Mouse (Mus musculus) lung, postnatal 4 days (tissue): ENCODE results near the gene Banp.

ENCODE experiments used
- DNase-seq, 2 experiments: peaks; one replicate each; pipeline ENCODE4 v3.0.0; 2021

Banp gene

DNA sequence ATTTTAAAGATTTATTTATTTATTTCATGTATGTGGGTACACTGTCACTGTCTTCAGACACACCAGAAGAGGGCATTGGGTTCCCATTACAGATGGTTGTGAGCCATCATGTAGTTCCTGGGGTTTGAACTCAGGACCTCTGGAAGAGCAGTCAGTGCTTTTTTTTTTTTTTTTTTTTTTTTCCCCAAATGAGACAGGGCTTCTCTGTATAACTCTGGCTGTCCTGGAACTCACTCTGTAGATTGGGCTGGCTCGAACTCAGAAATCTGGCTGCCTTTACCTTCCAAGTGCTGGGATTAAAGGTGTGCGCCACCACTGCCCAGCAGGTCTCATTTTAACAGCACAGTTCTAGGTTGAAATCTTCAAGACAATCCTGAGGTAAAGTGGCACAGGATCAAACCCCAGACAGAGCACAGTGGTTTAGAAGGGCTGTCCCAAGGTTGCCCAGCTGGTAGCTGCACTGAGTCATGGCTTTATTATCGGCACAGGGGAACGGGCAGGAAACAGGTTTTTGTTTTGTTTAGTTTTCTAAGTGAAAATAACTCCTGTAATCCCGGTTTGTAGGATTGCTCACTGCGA, at the start of gene Banp:
Gene Banp, plus strand, starts transcription at position 529 of the 579 bp plus-strand sequence.
- DNase-seq, result no peak

DNA sequence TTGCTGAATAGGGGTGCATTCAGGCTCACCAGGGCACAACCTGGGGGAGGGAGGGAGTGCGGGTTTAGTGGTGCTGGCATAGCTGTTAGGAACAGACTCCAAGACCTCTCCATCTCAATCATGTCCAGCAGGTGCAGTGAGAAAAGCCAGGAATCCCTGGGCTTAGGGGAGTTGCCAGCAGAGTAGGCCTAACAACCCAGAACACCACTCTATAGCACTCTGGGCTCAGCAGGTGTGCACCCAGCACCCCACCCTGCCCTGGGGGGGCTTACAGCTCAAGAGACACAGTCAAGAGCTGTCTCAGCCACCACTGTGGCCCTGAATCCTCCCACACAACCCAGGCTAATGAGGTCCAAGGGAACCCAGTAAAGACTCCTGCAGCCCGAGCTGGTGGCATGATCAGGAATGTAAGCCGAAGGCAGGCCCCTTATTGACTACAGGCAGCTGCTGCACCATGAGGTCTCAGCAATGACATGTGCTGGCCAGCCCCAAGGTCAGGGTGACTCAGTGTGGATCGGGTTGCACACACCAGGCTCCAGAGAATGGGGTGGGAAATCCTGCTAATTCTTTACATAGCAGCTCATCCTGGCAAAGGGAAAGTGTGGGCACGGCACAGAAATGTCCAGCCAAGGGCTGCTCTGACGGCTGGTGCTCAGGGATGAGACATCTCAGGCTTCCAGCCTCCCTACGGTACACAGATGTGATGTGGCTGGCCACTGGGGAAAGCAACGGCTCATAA, 47.9 kb upstream of the Banp start:
- DNase-seq, result peak in 1 of 2 experiments; percentile 32

DNA sequence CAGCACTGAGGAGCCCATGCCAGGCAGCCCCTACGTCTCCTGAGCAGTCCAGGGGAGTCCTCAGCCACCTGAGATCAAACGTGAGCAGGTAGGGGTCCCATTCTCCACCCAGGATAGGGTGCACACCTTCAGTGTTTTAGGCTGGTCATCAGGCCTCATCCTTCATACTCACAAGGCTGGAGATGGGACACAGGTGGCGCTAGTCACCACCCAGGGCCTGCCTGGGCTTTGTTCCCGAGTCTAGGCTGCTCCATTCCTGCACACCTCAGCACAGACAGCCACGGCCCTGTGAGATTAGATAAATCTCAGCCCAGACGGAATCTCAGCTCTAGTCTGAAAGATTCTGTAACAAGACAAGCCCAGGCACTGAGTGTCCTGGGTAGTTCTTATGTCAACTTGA, 45.6 kb upstream of the Banp start:
- no peak for DNase-seq

DNA sequence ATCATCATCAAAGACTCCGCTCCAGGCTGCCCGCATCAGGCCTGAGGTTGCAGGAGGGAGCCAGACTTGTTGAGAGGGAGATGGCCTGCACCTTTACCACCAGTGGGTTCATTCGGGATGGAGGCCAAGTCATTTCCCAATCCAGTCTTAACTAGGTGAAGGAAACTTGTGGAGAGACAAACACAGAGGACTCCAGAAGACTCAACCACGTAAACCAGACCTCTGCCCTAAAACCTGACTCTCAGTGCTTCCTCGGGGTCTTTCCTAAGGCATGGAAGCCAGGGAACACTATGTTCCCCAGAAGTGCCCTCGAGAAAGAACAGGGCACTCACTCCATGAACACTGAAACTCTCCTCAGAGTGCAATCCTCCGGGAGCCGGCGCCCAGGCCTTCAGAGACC, 44.6 kb upstream of the Banp start:
- DNase-seq, result no peak

GRCm38 (mm10) chr8:121905420-121905819, 44.1 kb upstream of the Banp start:
- no peak for DNase-seq

- no peak for DNase-seq
These were observed 43.7 kb upstream of the Banp start for GRCm38 (mm10) chr8:121905864-121906263.

GRCm38 (mm10) chr8:121906542-121907512, 42.7 kb upstream of the Banp start:
- DNase-seq, result peak; percentile 36 to 46

DNA sequence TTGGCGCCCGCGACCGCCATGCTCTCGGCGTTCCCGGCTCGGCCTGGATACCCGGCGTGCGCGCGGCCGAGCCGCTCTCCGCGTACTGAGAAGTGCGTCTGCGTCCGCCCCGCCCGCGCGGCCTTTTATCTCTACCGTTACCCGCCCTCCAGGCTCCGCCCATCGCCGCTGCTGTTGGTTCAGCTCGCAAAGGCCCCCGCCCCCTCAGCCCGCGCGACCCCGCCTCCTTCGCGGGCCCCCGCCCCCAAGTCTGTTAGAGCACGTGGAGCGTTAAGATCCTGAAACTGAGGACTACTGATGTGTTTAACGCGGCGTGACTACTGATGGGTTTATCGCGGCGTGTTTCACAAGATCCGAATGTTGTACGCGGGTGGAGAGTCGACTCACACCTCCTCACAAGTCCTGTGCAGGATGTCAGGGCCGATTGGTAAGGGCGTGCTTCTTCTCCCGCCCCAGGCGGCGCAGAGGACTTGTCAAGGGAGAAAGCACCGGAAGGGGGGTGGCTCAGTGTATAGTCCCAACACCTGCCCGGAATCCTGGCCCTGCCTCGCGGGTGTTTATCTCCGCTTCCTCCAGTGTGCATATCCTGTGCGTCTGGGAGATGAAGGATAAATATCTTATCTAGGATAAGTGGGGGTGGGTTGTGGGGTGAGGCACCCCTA, 41.8 kb upstream of the Banp start, which contains the start of gene Slc7a5:
Gene Slc7a5, minus strand, starts transcription at position 108 of the 662 bp plus-strand sequence.
- DNase-seq, result peak; percentile 98

DNA sequence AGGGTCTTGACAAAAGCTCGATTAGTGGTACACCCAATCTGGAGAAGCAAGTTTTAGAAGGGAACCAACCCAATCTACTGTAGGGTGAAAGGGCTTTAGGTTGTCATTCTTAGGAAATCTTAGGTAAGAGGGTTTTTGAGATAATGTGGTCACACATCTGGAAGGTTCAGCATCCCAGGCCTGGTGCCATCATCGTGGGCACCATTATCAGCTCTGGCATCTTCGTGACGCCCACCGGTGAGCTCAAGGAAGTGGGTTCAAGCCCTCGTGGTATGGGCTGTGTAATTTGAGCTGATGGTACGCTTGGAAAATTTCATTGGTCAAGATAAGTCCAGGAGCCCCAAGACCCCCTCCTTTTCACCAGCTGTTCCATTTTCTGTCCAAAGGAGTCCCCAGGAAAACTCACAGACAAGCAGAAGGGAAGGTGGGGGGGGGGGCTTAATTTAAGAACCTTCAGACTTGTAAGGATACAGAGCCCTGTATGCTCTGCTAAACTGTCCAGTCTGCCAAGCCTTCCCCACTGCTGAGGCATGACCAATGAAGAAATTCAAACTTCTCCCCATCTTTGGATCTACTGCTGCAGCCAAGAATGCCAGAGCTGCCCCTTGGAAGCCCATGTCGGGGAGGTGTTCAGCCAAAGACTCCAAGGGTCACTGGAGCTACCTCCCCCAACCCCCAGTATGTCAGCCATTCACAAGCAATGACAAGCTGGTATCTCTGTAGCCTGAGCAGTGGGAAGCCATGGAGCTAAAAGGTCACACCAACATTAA, 41.0 kb upstream of the Banp start:
- no peak for DNase-seq

- peak; percentile 27 to 43 for DNase-seq
These were observed 40.4 kb upstream of the Banp start for GRCm38 (mm10) chr8:121909148-121909541.

DNA sequence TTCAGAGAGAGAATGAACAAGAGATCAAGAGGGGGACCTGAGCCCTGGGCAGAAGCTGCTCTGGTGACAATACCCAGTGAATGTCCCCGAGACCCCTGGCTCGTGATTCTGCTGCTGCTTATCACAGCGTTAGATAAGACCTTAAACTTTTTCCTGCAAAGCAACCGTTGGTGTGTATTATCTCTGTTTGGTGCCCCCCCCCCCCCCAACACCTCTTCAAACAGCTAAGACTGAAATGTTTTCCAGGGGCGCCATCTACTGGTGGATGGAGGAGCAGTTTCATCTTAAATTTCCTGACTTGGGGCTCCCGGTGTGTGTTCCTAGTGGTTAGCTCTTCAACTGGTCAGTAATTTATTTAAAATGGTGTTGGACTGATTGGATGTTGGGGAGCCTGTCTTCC, 39.9 kb upstream of the Banp start:
- DNase-seq, result peak; percentile 40 to 83

- no peak for DNase-seq
These were observed 38.1 kb upstream of the Banp start for GRCm38 (mm10) chr8:121911400-121911799.

DNA sequence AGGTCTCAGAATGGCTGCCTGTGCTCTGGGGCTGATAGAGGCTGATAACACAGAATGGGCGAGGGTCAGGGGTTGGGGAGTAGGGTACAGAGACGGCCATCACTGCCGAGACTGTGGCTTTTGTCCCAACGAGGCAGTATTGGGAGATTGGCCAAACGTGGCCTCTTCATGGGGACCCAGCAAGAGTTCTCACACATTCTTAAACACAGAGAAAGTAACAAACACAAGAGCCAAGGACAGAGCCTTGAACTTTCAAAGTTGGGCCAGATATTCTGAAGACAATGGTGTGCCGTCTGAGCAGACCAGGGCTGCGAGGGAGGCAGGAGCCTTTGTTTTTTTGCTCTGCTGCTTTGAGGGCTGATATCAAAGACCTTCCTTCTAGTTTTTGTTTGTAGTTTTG, 37.6 kb upstream of the Banp start:
- no peak for DNase-seq

- DNase-seq, result no peak
These were observed 36.7 kb upstream of the Banp start for GRCm38 (mm10) chr8:121912831-121913230.

GRCm38 (mm10) chr8:121913378-121913777, 36.2 kb upstream of the Banp start:
- no peak for DNase-seq

GRCm38 (mm10) chr8:121919158-121919557, 30.4 kb upstream of the Banp start:
- DNase-seq, result no peak

GRCm38 (mm10) chr8:121919731-121920130, 29.8 kb upstream of the Banp start:
- peak; percentile 46 to 73 for DNase-seq

GRCm38 (mm10) chr8:121921582-121921981, 28.0 kb upstream of the Banp start:
- peak in 1 of 2 experiments; percentile 60 for DNase-seq

- peak; percentile 69 to 84 for DNase-seq
These were observed 27.4 kb upstream of the Banp start for GRCm38 (mm10) chr8:121922101-121922500.

DNA sequence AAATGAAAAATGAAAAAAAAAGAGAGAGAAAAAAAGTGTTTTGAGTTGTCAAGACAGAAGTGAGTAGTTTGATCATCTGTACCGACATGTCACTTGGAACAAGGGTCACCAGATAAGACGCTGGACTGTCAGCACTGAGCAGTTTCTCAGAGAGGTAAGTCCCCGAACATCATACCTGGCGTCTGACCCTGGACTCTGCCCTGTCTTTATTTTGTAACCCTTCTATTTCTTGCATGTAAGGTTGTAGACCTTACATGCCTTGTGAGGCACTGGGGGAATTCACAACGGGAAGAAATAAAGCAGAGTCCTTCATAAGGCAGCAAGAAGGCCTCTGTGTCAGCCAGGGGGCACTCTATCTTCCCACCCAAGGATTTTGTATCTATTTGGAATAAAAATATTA, 24.9 kb upstream of the Banp start:
- DNase-seq, result no peak

GRCm38 (mm10) chr8:121925624-121926023, 23.9 kb upstream of the Banp start:
- DNase-seq, result peak; percentile 73 to 85

DNA sequence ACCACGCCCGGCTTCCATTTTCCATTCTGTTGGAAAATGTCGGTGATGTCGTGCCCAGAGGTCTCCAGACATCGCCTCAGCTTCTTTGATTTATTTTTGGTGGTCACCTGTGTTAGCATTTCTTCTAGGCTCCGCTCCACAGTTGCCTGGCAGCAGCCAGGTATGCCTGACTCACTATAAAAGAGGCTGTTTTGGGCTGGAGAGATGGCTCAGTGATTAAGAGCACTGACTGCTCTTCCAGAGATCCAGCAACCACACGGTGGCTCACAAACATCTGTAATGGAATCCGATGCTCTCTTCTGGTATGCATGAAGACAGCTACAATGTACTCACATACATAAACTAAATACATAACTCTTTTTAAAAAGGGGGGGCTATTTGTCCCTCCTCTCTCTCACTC, 23.3 kb upstream of the Banp start:
- DNase-seq, result no peak
